Mouse (Mus musculus) G1E (cell line): Measurements from ENCODE around the gene Asic4.

Experiments
- CTCF ChIP-seq: IDR thresholded peaks from 2 replicates; pipeline ENCODE4 v1.5.1; 2012; ENCODE audit warnings: low read depth, low read length, inconsistent platforms, mixed read lengths
- GATA1 ChIP-seq: IDR thresholded peaks from 2 replicates; pipeline ENCODE4 v1.6.1; 2012; ENCODE audit warnings: borderline replicate concordance, low read length, inconsistent platforms, mixed read lengths
- GATA2 ChIP-seq: IDR thresholded peaks from 2 replicates; pipeline ENCODE4 v1.6.1; 2012; ENCODE audit warnings: low read depth, low read length, inconsistent platforms, borderline replicate concordance
- POLR2AphosphoS5 ChIP-seq: IDR thresholded peaks from 2 replicates; pipeline ENCODE4 v1.6.1; 2012; ENCODE audit warnings: low read depth, low read length, inconsistent platforms; ENCODE audit not compliant: insufficient replicate concordance
- TAL1 ChIP-seq: conservative IDR thresholded peaks from 2 replicates; pipeline ENCODE4 v1.6.1; 2012; ENCODE audit warnings: low read depth, low read length, inconsistent platforms, mixed read lengths

- TF ChIP-seq CTCF (no peak), POLR2AphosphoS5 (no peak), TAL1 (no peak), GATA1 (no peak), GATA2 (no peak)
Observed at GRCm38 (mm10) chr1:75443247-75444024, 6.8 kb upstream of the Asic4 start.
